Mouse (Mus musculus): ENCODE results near the gene Magi2. TPM values are rescaled to one million over a fixed set of nuclear protein-coding genes. Genes with fewer than 3 reads are reported as not detected.

Magi2 gene
- polyA plus RNA-seq, 1 experiment = 1.6 TPM

DNA sequence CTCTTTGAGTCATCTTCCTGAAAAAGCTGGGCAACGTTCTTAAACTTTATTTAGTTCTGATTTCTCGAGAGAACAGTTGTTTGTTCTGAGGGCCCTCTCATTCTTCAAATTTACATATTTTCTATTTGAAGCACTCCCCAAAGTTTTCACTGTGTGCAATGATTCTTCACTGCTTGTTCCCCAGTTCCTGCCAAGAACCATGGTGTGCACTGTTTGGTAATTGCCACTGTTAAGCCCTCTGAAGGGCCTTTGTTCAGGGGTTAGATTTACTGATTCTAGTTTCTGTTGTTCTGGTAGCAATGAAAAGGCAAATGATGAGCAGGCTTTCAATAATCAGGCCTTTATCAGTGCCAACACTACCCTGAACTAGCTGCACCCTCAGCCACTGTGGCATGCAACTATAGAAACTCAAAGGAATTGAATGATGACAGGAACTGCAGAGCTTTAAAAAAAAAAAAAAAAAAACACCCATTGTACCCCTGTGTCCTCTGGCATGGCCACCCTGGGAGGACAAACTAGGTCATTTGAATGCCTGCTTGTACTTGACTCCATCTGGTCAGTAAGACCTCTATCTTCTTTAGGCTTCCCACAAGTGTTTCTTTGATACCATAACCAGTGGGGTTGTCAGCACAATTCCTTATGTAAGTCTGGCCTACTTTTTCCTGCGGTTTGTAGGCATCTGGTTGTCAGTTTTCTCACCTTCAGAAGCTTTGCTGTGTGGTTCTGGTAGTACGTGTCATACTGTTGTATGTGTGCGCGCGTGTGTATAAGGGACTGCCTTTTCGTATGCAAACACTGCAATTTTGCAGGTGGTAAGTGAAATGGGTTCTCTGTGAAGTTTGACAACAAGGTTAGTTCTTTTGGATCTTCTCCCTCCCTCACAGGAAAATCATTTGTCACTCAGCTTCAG lies 1076.5 kb downstream of the Magi2 start:
- TF ChIP-seq POLR2A (IDR thresholded peaks at IDR 0.05; ENCODE audit: control insufficient read depth, extremely low read depth, insufficient read depth, low read length, poor library complexity) (no peak), CTCF (IDR thresholded peaks at IDR 0.05; ENCODE audit: borderline replicate concordance, control insufficient read depth, extremely low read depth, insufficient read depth, low read length, poor library complexity) (no peak)
- Histone ChIP-seq H3K27ac (ENCODE audit: control insufficient read depth, insufficient read depth, low read length) (no peak overlapping the region; the same call in 1 of the 2 replicates), H3K4me1 (replicated peaks; ENCODE audit: control insufficient read depth, insufficient read depth, low read length) (peaks cover 2% of the 10 kb centered on the region), H3K27me3 (ENCODE audit: control insufficient read depth, insufficient read depth, low read length) (no peaks in the 10 kb centered on the region), H3K36me3 (ENCODE audit: control insufficient read depth, insufficient read depth, low read length) (no peaks in the 10 kb centered on the region), H3K4me3 (ENCODE audit: control insufficient read depth, insufficient read depth, low read length) (no peak overlapping the region)
- 79% methylated on average over 8 of the region's 8 CpGs for WGBS
- no peak for DNase-seq

DNA sequence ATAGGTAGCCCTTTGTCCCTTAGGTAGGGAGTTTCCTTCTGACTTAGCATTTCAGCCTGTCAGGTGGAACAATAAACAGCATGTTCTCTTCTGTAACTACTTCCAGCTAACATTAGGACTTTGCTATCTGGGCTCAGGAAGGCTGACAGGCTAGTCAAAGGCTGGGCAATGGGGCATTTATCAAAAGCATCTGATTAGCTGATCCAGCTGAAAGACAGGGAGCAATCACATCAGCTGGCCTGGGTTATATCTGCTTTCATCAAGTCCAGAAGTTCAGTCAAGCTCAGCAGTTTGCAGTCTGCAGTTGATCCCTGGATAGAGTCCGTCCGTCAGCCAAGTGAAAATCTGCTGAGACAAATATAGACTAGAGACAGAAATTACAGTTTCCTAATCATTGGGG lies 1094.1 kb downstream of the Magi2 start:
- Histone ChIP-seq H3K27ac (ENCODE audit: control insufficient read depth, insufficient read depth, low read length) (no peak overlapping the region), H3K4me1 (replicated peaks; ENCODE audit: control insufficient read depth, insufficient read depth, low read length) (no peaks in the 10 kb centered on the region), H3K27me3 (ENCODE audit: control insufficient read depth, insufficient read depth, low read length) (no peaks in the 10 kb centered on the region), H3K36me3 (ENCODE audit: control insufficient read depth, insufficient read depth, low read length) (no peaks in the 10 kb centered on the region), H3K4me3 (ENCODE audit: control insufficient read depth, insufficient read depth, low read length) (no peak overlapping the region)
- WGBS = 95% methylated on average over 2 of the region's 2 CpGs
- TF ChIP-seq POLR2A (IDR thresholded peaks at IDR 0.05; ENCODE audit: control insufficient read depth, extremely low read depth, insufficient read depth, low read length, poor library complexity) = no peak
- no peak for TF ChIP-seq CTCF (IDR thresholded peaks at IDR 0.05; ENCODE audit: borderline replicate concordance, control insufficient read depth, extremely low read depth, insufficient read depth, low read length, poor library complexity)
- DNase-seq = no peak

GRCm38 (mm10) chr5:20325290-20325689 lies 1098.5 kb downstream of the Magi2 start:
- 97% methylated on average over 2 of the region's 2 CpGs for WGBS
- Histone ChIP-seq H3K4me1 (replicated peaks; ENCODE audit: control insufficient read depth, insufficient read depth, low read length) (no peaks in the 10 kb centered on the region), H3K4me3 (ENCODE audit: control insufficient read depth, insufficient read depth, low read length) (no peak overlapping the region), H3K36me3 (ENCODE audit: control insufficient read depth, insufficient read depth, low read length) (no peaks in the 10 kb centered on the region), H3K27ac (ENCODE audit: control insufficient read depth, insufficient read depth, low read length) (no peak overlapping the region), H3K27me3 (ENCODE audit: control insufficient read depth, insufficient read depth, low read length) (no peaks in the 10 kb centered on the region)
- DNase-seq = no peak
- no peak for TF ChIP-seq POLR2A (IDR thresholded peaks at IDR 0.05; ENCODE audit: control insufficient read depth, extremely low read depth, insufficient read depth, low read length, poor library complexity)
- TF ChIP-seq CTCF (IDR thresholded peaks at IDR 0.05; ENCODE audit: borderline replicate concordance, control insufficient read depth, extremely low read depth, insufficient read depth, low read length, poor library complexity) = no peak

GRCm38 (mm10) chr5:20328901-20329300 lies 1102.1 kb downstream of the Magi2 start:
- H3K4me1 ChIP-seq (replicated peaks; ENCODE audit: control insufficient read depth, insufficient read depth, low read length) = peaks cover 2% of the 10 kb centered on the region; the same call in 1 of the 2 replicates
- H3K36me3 ChIP-seq (ENCODE audit: control insufficient read depth, insufficient read depth, low read length) = no peaks in the 10 kb centered on the region
- no peak overlapping the region for H3K27ac ChIP-seq (ENCODE audit: control insufficient read depth, insufficient read depth, low read length)
- no peaks in the 10 kb centered on the region for H3K27me3 ChIP-seq (ENCODE audit: control insufficient read depth, insufficient read depth, low read length)
- WGBS = 76% methylated on average over 1 of the region's 1 CpGs
- no peak overlapping the region for H3K4me3 ChIP-seq (ENCODE audit: control insufficient read depth, insufficient read depth, low read length)
- TF ChIP-seq POLR2A (IDR thresholded peaks at IDR 0.05; ENCODE audit: control insufficient read depth, extremely low read depth, insufficient read depth, low read length, poor library complexity) (no peak), CTCF (IDR thresholded peaks at IDR 0.05; ENCODE audit: borderline replicate concordance, control insufficient read depth, extremely low read depth, insufficient read depth, low read length, poor library complexity) (no peak)
- no peak for DNase-seq

GRCm38 (mm10) chr5:20330025-20330424 lies 1103.2 kb downstream of the Magi2 start:
- 79% methylated on average over 3 of the region's 3 CpGs for WGBS
- Histone ChIP-seq H3K36me3 (ENCODE audit: control insufficient read depth, insufficient read depth, low read length) (no peaks in the 10 kb centered on the region), H3K27me3 (ENCODE audit: control insufficient read depth, insufficient read depth, low read length) (no peaks in the 10 kb centered on the region), H3K27ac (ENCODE audit: control insufficient read depth, insufficient read depth, low read length) (no peak overlapping the region), H3K4me1 (replicated peaks; ENCODE audit: control insufficient read depth, insufficient read depth, low read length) (peaks cover 6% of the 10 kb centered on the region), H3K4me3 (ENCODE audit: control insufficient read depth, insufficient read depth, low read length) (no peak overlapping the region)
- TF ChIP-seq POLR2A (IDR thresholded peaks at IDR 0.05; ENCODE audit: control insufficient read depth, extremely low read depth, insufficient read depth, low read length, poor library complexity) = no peak
- DNase-seq = no peak

- peaks cover 6% of the 10 kb centered on the region for H3K4me1 ChIP-seq (replicated peaks; ENCODE audit: control insufficient read depth, insufficient read depth, low read length)
- no peaks in the 10 kb centered on the region for H3K27me3 ChIP-seq (ENCODE audit: control insufficient read depth, insufficient read depth, low read length)
- no peak overlapping the region for H3K4me3 ChIP-seq (ENCODE audit: control insufficient read depth, insufficient read depth, low read length)
- no peaks in the 10 kb centered on the region for H3K36me3 ChIP-seq (ENCODE audit: control insufficient read depth, insufficient read depth, low read length)
- DNase-seq = peak; percentile 37
- no peak overlapping the region for H3K27ac ChIP-seq (ENCODE audit: control insufficient read depth, insufficient read depth, low read length)
- WGBS = 10% methylated on average over 4 of the region's 4 CpGs
- TF ChIP-seq CTCF (IDR thresholded peaks at IDR 0.05; ENCODE audit: borderline replicate concordance, control insufficient read depth, extremely low read depth, insufficient read depth, low read length, poor library complexity) (no peak), POLR2A (IDR thresholded peaks at IDR 0.05; ENCODE audit: control insufficient read depth, extremely low read depth, insufficient read depth, low read length, poor library complexity) (no peak)
Measured at GRCm38 (mm10) chr5:20332574-20332973, 1105.7 kb downstream of the Magi2 start.

All from thymus, adult 2 months (tissue).